Mouse (Mus musculus) MEL (cell line): ENCODE measurements around the gene Vps26a.

Experiments used
- CHD1 ChIP-seq: IDR thresholded peaks from 2 replicates; pipeline ENCODE4 v1.6.1; 2012; ENCODE audit warnings: low read depth, mild to moderate bottlenecking, inconsistent platforms, low read length, improper control_type of control experiment
- CTCF ChIP-seq, 3 experiments: IDR thresholded peaks in 2 of 3; conservative IDR thresholded peaks in 1 of 3; 2 replicates each; pipeline ENCODE4 v1.5.1; 2011 to 2012; ENCODE audit warnings: low read length in 3 of 3, low read depth in 2 of 3, mild to moderate bottlenecking in 2 of 3, improper control_type of control experiment in 1 of 3, inconsistent platforms in 1 of 3, mixed read lengths in 1 of 3, moderate library complexity in 1 of 3; ENCODE audit not compliant: control insufficient read depth in 1 of 3, insufficient read depth in 1 of 3, poor library complexity in 1 of 3, severe bottlenecking in 1 of 3
- EP300 ChIP-seq, 2 experiments: IDR thresholded peaks; 2 replicates each; pipeline ENCODE4 v1.6.1; 2011; ENCODE audit warnings: improper control_type of control experiment in 2 of 2, low read length in 2 of 2, low read depth in 1 of 2, mild to moderate bottlenecking in 1 of 2
- GATA1 ChIP-seq: IDR thresholded peaks from 2 replicates; pipeline ENCODE4 v1.6.1; 2011; ENCODE audit warnings: low read depth, low read length, improper control_type of control experiment
- HCFC1 ChIP-seq: IDR thresholded peaks from 2 replicates; pipeline ENCODE4 v1.6.1; 2012; ENCODE audit warnings: low read depth, mild to moderate bottlenecking, inconsistent platforms, low read length, improper control_type of control experiment, moderate library complexity
- JUND ChIP-seq: IDR thresholded peaks from 2 replicates; pipeline ENCODE4 v1.6.1; 2011; ENCODE audit warnings: low read depth, mild to moderate bottlenecking, improper control_type of control experiment, low read length
- MAX ChIP-seq: IDR thresholded peaks from 2 replicates; pipeline ENCODE4 v1.6.1; 2011; ENCODE audit warnings: low read length, improper control_type of control experiment
- MAZ ChIP-seq: IDR thresholded peaks from 2 replicates; pipeline ENCODE4 v1.6.1; 2012; ENCODE audit warnings: low read depth, mild to moderate bottlenecking, inconsistent platforms, low read length, improper control_type of control experiment
- MYC ChIP-seq: IDR thresholded peaks from 2 replicates; pipeline ENCODE4 v1.6.1; 2011; ENCODE audit warnings: low read depth, mild to moderate bottlenecking, low read length, improper control_type of control experiment, moderate library complexity
- POLR2A ChIP-seq, 2 experiments: IDR thresholded peaks; 2 replicates each; pipeline ENCODE4 v1.6.1; 2011 to 2012; ENCODE audit warnings: low read length in 2 of 2, mild to moderate bottlenecking in 2 of 2, control low read depth in 1 of 2, improper control_type of control experiment in 1 of 2, low read depth in 1 of 2, moderate library complexity in 1 of 2; ENCODE audit not compliant: control insufficient read depth in 1 of 2, insufficient read depth in 1 of 2, poor library complexity in 1 of 2
- POLR2AphosphoS2 ChIP-seq: IDR thresholded peaks from 2 replicates; pipeline ENCODE4 v1.6.1; 2011; ENCODE audit warnings: low read length, improper control_type of control experiment
- POLR2AphosphoS5 ChIP-seq: IDR thresholded peaks from 2 replicates; pipeline ENCODE4 v1.6.1; 2012; ENCODE audit warnings: low read depth, borderline replicate concordance, mild to moderate bottlenecking, inconsistent platforms, low read length, moderate library complexity, mixed read lengths
- ZKSCAN1 ChIP-seq: IDR thresholded peaks from 2 replicates; pipeline ENCODE4 v1.6.1; 2012; ENCODE audit warnings: low read depth, mild to moderate bottlenecking, inconsistent platforms, low read length, improper control_type of control experiment, moderate library complexity
- ZMIZ1 ChIP-seq: IDR thresholded peaks from 2 replicates; pipeline ENCODE4 v1.6.1; 2012; ENCODE audit warnings: low read depth, mild to moderate bottlenecking, inconsistent platforms, low read length, improper control_type of control experiment, moderate library complexity

DNA sequence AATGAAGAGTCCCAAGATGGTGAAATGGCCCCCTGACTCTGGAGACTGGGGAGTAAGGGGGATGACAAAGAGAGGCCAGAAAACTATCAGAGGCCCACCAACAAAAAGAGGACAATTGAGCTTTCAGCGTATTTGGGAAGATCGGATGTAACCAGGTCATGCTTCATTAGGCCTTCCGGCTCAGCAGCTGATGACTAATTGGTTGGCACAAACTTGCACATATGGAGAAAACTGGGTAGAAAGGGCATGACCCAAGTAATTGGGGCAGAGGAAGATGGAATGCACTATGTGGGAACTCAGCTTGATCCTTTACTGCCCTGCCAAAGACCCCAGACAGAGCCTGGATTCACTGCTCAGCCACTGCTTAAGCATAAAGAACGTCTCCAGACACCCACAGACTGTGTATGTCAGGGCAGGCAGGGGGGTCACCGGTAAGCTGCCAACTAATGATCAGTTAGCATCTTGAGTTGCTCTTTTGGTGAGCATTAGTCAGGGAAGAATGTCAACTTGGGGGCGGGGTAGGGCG, 67.7 kb downstream of the Vps26a start:
- TF ChIP-seq ZKSCAN1 (no peak), EP300 (IDR thresholded peaks at IDR 0.05; ENCODE audit: low read depth in 1 of 2, low read length in 2 of 2) (no peak), CTCF (IDR thresholded peaks at IDR 0.05 in 2 of 3, conservative IDR thresholded peaks at IDR 0.05 in 1 of 3; ENCODE audit: control insufficient read depth in 1 of 3, insufficient read depth in 1 of 3, low read depth in 2 of 3, low read length in 3 of 3, poor library complexity in 1 of 3, severe bottlenecking in 1 of 3) (no peak), CHD1 (no peak), JUND (no peak), ZMIZ1 (no peak), POLR2AphosphoS2 (no peak), MAX (no peak), POLR2AphosphoS5 (no peak), MAZ (no peak), POLR2A (IDR thresholded peaks at IDR 0.05; ENCODE audit: control insufficient read depth in 1 of 2, insufficient read depth in 1 of 2, low read depth in 1 of 2, low read length in 2 of 2, poor library complexity in 1 of 2) (no peak), GATA1 (no peak), MYC (no peak), HCFC1 (no peak)
